Mouse (Mus musculus) heart, embryonic 15.5 days (tissue): ENCODE results near the gene Ttc39b. TPM values are rescaled to one million over a fixed set of nuclear protein-coding genes. Genes with fewer than 3 reads are reported as not detected.
A peak's percentile ranks its signal among the peaks of the same experiment; 100 is the strongest.

Experiments
- ATAC-seq: fragments of 200-750 bp; cut with Nextera tagmentation; replicated peaks from 2 replicates; pipeline ENCODE4 v1.8.0; 2017; ENCODE audit warnings: low read depth, moderate TSS enrichment; ENCODE audit not compliant: insufficient number of reproducible peaks, insufficient read depth, low FRiP score
- H3K27ac ChIP-seq: fragments of 300-500 bp; sonication (generic); 2 replicates; pipeline ENCODE4 v1.5.1; 2015; ENCODE audit warnings: mild to moderate bottlenecking, inconsistent platforms
- H3K27me3 ChIP-seq: fragments of 300-500 bp; sonication (generic); 2 replicates; pipeline ENCODE4 v1.6.1; 2015; ENCODE audit warnings: inconsistent platforms
- H3K36me3 ChIP-seq: fragments of 300-500 bp; sonication (generic); 2 replicates; pipeline ENCODE4 v1.6.1; 2015; ENCODE audit warnings: mild to moderate bottlenecking, inconsistent platforms
- H3K4me1 ChIP-seq: fragments of 300-500 bp; sonication (generic); replicated peaks from 2 replicates; pipeline ENCODE4 v1.6.1; 2015; ENCODE audit warnings: inconsistent platforms
- H3K4me2 ChIP-seq: fragments of 300-500 bp; sonication (generic); 2 replicates; pipeline ENCODE4 v1.6.1; 2015; ENCODE audit warnings: inconsistent platforms, mild to moderate bottlenecking, moderate library complexity
- H3K4me3 ChIP-seq: fragments of 300-500 bp; sonication (generic); 2 replicates; pipeline ENCODE4 v1.5.1; 2015; ENCODE audit warnings: mild to moderate bottlenecking, inconsistent platforms
- H3K9ac ChIP-seq: fragments of 300-500 bp; sonication (generic); 2 replicates; pipeline ENCODE4 v1.6.1; 2015; ENCODE audit warnings: mild to moderate bottlenecking, inconsistent platforms
- H3K9me3 ChIP-seq: fragments of 300-500 bp; sonication (generic); replicated peaks from 2 replicates; pipeline ENCODE4 v1.6.1; 2016; ENCODE audit warnings: inconsistent platforms
- whole genome bisulfite sequencing: fragments of 180-500 bp; shearing (Covaris S2); methylation state at CpG from one replicate; pipeline ENCODE4 v1.1.7; 2015; ENCODE audit warnings: mixed read lengths; 5-methylcytosine and 5-hydroxymethylcytosine counted together
- polyA plus RNA-seq: library from polyadenylated mRNA; unstranded; fragments of >200 nt; fragmentation: Nextera tagmentation; extraction: Ambion mirVana; gene quantifications from 2 replicates; pipeline ENCODE4 v1.2.1, GENCODE M21; 2015

Gene Ttc39b
- polyA plus RNA-seq, 1 experiment from 2014 or later: 1.8 TPM

GRCm38 (mm10) chr4:83224242-83224641, 99.8 kb downstream of the Ttc39b start:
- Histone ChIP-seq H3K27me3 (no peaks in the 10 kb centered on the region), H3K27ac (no peak overlapping the region), H3K9me3 (no peaks in the 10 kb centered on the region), H3K36me3 (no peaks in the 10 kb centered on the region), H3K9ac (no peak overlapping the region), H3K4me1 (peaks cover 5% of the 10 kb centered on the region; the same call in 1 of the 2 replicates), H3K4me3 (no peak overlapping the region), H3K4me2 (no peak overlapping the region)
- 41% methylated on average over 5 of the region's 5 CpGs for WGBS
- ATAC-seq: no peak

GRCm38 (mm10) chr4:83223197-83223596, 100.9 kb downstream of the Ttc39b start:
- no peak overlapping the region for H3K4me2 ChIP-seq
- no peaks in the 10 kb centered on the region for H3K9me3 ChIP-seq
- H3K4me1 ChIP-seq: no peaks in the 10 kb centered on the region
- H3K27me3 ChIP-seq: no peaks in the 10 kb centered on the region
- no peak for ATAC-seq
- no peaks in the 10 kb centered on the region for H3K36me3 ChIP-seq
- 60% methylated on average over 5 of the region's 5 CpGs for WGBS
- H3K27ac ChIP-seq: no peak overlapping the region
- no peak overlapping the region for H3K4me3 ChIP-seq
- H3K9ac ChIP-seq: no peak overlapping the region

- 80% methylated on average over 13 of the region's 13 CpGs for WGBS
- no peak overlapping the region for H3K4me2 ChIP-seq
- no peaks in the 10 kb centered on the region for H3K4me1 ChIP-seq
- H3K27ac ChIP-seq: no peak overlapping the region
- H3K36me3 ChIP-seq: no peaks in the 10 kb centered on the region
- H3K27me3 ChIP-seq: no peaks in the 10 kb centered on the region
- ATAC-seq: no peak
- H3K9me3 ChIP-seq: no peaks in the 10 kb centered on the region
- H3K9ac ChIP-seq: no peak overlapping the region
- no peak overlapping the region for H3K4me3 ChIP-seq
Observed at GRCm38 (mm10) chr4:83220761-83221557, 103.1 kb downstream of the Ttc39b start.

GRCm38 (mm10) chr4:83219253-83219652, 104.8 kb downstream of the Ttc39b start:
- no peaks in the 10 kb centered on the region for H3K9me3 ChIP-seq
- no peaks in the 10 kb centered on the region for H3K27me3 ChIP-seq
- H3K4me3 ChIP-seq: no peak overlapping the region
- ATAC-seq: no peak
- H3K27ac ChIP-seq: no peak overlapping the region
- no peak overlapping the region for H3K9ac ChIP-seq
- H3K4me1 ChIP-seq: peaks cover 14% of the 10 kb centered on the region
- no peak overlapping the region for H3K4me2 ChIP-seq
- no peaks in the 10 kb centered on the region for H3K36me3 ChIP-seq
- WGBS: 69% methylated on average over 5 of the region's 5 CpGs

- no peak overlapping the region for H3K4me2 ChIP-seq
- no peak overlapping the region for H3K27ac ChIP-seq
- WGBS: 82% methylated on average over 5 of the region's 5 CpGs
- no peak overlapping the region for H3K9ac ChIP-seq
- H3K36me3 ChIP-seq: no peaks in the 10 kb centered on the region
- H3K4me3 ChIP-seq: no peak overlapping the region
- H3K9me3 ChIP-seq: no peaks in the 10 kb centered on the region
- H3K4me1 ChIP-seq: peaks cover 15% of the 10 kb centered on the region
- no peak for ATAC-seq
- H3K27me3 ChIP-seq: no peaks in the 10 kb centered on the region
Observed at GRCm38 (mm10) chr4:83217128-83217527, 106.9 kb downstream of the Ttc39b start.

GRCm38 (mm10) chr4:83216381-83216780, 107.7 kb downstream of the Ttc39b start:
- Histone ChIP-seq H3K9me3 (no peaks in the 10 kb centered on the region), H3K4me3 (no peak overlapping the region), H3K4me2 (no peak overlapping the region), H3K27ac (no peak overlapping the region), H3K27me3 (no peaks in the 10 kb centered on the region), H3K4me1 (peaks cover 15% of the 10 kb centered on the region), H3K36me3 (no peaks in the 10 kb centered on the region), H3K9ac (no peak overlapping the region)
- no peak for ATAC-seq
- WGBS: 66% methylated on average over 7 of the region's 7 CpGs

- WGBS: 72% methylated on average over 1 of the region's 1 CpGs
- ATAC-seq: no peak
- H3K27me3 ChIP-seq: no peaks in the 10 kb centered on the region
- H3K36me3 ChIP-seq: no peaks in the 10 kb centered on the region
- peaks cover 15% of the 10 kb centered on the region for H3K4me1 ChIP-seq
- H3K9me3 ChIP-seq: no peaks in the 10 kb centered on the region
- H3K27ac ChIP-seq: peak overlapping the region; percentile 31; the same call in 1 of the 2 replicates
- no peak overlapping the region for H3K4me3 ChIP-seq
- no peak overlapping the region for H3K4me2 ChIP-seq
- H3K9ac ChIP-seq: no peak overlapping the region
Observed at GRCm38 (mm10) chr4:83215776-83216175, 108.3 kb downstream of the Ttc39b start.

- no peak for ATAC-seq
- H3K9me3 ChIP-seq: no peaks in the 10 kb centered on the region
- 46% methylated on average over 9 of the region's 9 CpGs for WGBS
- no peak overlapping the region for H3K9ac ChIP-seq
- H3K4me3 ChIP-seq: no peak overlapping the region
- H3K4me2 ChIP-seq: no peak overlapping the region
- peaks cover 15% of the 10 kb centered on the region for H3K4me1 ChIP-seq
- peak overlapping the region; percentile 31 for H3K27ac ChIP-seq
- H3K27me3 ChIP-seq: no peaks in the 10 kb centered on the region
- H3K36me3 ChIP-seq: no peaks in the 10 kb centered on the region
Observed at GRCm38 (mm10) chr4:83214822-83215558, 109.1 kb downstream of the Ttc39b start.

GRCm38 (mm10) chr4:83213752-83214151, 110.3 kb downstream of the Ttc39b start:
- Histone ChIP-seq H3K27me3 (no peaks in the 10 kb centered on the region), H3K27ac (no peak overlapping the region), H3K9me3 (no peaks in the 10 kb centered on the region), H3K4me1 (peaks cover 15% of the 10 kb centered on the region), H3K4me3 (no peak overlapping the region), H3K4me2 (no peak overlapping the region), H3K36me3 (no peaks in the 10 kb centered on the region), H3K9ac (no peak overlapping the region)
- ATAC-seq: no peak
- WGBS: 70% methylated on average over 6 of the region's 6 CpGs

- H3K4me1 ChIP-seq: peaks cover 15% of the 10 kb centered on the region
- H3K4me2 ChIP-seq: peak overlapping the region; percentile 5; the same call in 1 of the 2 replicates
- WGBS: 44% methylated on average over 12 of the region's 12 CpGs
- H3K9ac ChIP-seq: no peak overlapping the region
- no peaks in the 10 kb centered on the region for H3K27me3 ChIP-seq
- H3K36me3 ChIP-seq: no peaks in the 10 kb centered on the region
- H3K27ac ChIP-seq: no peak overlapping the region
- no peak for ATAC-seq
- H3K4me3 ChIP-seq: no peak overlapping the region
- no peaks in the 10 kb centered on the region for H3K9me3 ChIP-seq
Observed at GRCm38 (mm10) chr4:83211709-83212108, 112.3 kb downstream of the Ttc39b start.

- 81% methylated on average over 6 of the region's 6 CpGs for WGBS
- ATAC-seq: no peak
Observed at GRCm38 (mm10) chr4:83210437-83210836, 113.6 kb downstream of the Ttc39b start.

More at GRCm38 (mm10) chr4:83210437-83210836, 113.6 kb downstream of the Ttc39b start:
- Histone ChIP-seq H3K36me3 (no peaks in the 10 kb centered on the region), H3K27me3 (no peaks in the 10 kb centered on the region), H3K9me3 (no peaks in the 10 kb centered on the region), H3K9ac (no peak overlapping the region), H3K4me3 (no peak overlapping the region), H3K27ac (no peak overlapping the region), H3K4me1 (peaks cover 11% of the 10 kb centered on the region), H3K4me2 (no peak overlapping the region)
